Mouse (Mus musculus): ENCODE data around the gene Cox16. TPM values are rescaled to one million over a fixed set of nuclear protein-coding genes. Genes with fewer than 3 reads are reported as not detected.

The Cox16 gene
- polyA plus RNA-seq, 1 experiment = 71.7 TPM

DNA sequence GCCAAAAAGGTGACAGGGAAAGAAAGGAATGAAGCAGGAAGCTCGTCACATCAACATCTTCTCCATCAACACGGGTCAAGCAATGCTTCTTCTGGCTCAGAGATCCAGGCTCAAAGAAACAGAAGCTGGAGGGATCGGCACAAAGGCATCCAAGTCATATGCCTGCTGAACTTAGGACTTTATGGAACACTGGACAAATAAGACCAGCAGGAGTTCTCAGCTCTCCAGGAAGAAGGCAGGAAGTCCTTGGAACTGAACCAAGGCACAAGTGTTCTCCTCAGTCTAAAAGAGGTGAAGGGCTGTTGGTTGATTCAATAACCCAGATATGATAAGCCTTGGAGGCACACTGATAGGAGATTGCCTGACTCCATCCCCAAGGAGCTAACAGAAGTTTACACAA, 159.9 kb downstream of the Cox16 start:
- H3K4me3 ChIP-seq (ENCODE audit: insufficient read depth, low read length) = no peak overlapping the region
- TF ChIP-seq CTCF (IDR thresholded peaks at IDR 0.05; ENCODE audit: extremely low read depth, insufficient read depth, low read length) (no peak), POLR2A (IDR thresholded peaks at IDR 0.05; ENCODE audit: extremely low read depth, insufficient read depth, low read length) (no peak)
- no peak overlapping the region for H3K27ac ChIP-seq (ENCODE audit: insufficient read depth, low read length)
- H3K4me1 ChIP-seq (ENCODE audit: control insufficient read depth, insufficient read depth, low read length) = peaks cover 2% of the 10 kb centered on the region

DNA sequence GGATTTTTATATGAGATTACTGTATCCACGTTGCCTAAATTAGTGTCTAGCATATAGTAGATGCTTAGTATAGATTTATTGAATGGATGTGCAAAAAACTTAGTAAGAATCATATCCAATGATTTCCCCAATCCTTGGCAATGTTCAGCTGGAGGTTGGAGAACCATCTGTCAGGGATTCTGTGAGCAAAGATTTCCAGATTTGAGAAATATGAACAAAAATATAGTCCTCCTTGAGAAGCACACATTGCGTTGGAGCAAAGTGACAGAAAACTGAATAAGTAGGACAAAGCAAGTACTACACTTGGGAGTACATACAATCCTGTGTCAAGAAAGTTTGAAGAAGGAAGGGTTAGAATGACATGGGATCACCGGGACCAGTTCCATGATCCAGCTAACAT, 160.8 kb downstream of the Cox16 start:
- H3K27ac ChIP-seq (ENCODE audit: insufficient read depth, low read length) = no peak overlapping the region
- H3K4me3 ChIP-seq (ENCODE audit: insufficient read depth, low read length) = no peak overlapping the region
- H3K4me1 ChIP-seq (ENCODE audit: control insufficient read depth, insufficient read depth, low read length) = peaks cover 2% of the 10 kb centered on the region
- TF ChIP-seq CTCF (IDR thresholded peaks at IDR 0.05; ENCODE audit: extremely low read depth, insufficient read depth, low read length) = no peak
- TF ChIP-seq POLR2A (IDR thresholded peaks at IDR 0.05; ENCODE audit: extremely low read depth, insufficient read depth, low read length) = no peak

DNA sequence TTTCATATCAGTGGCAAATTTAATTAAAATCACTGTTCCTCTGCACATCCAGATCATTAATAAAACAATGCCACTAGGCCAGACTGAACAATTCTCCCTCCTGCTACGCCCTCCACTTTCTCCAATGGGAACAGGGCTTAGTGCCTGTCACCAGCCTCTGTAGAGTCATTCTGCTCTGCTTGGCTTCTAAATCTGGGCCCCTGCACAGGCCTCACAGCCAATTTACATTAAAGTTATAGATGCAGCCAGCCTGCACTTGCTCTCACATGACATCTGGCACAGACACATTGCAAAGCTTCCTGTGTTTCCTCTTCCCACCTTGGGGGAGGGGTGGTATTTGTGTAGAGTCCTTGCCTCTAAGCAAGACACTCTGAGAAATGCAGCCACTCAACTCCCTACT, 163.9 kb downstream of the Cox16 start:
- TF ChIP-seq POLR2A (IDR thresholded peaks at IDR 0.05; ENCODE audit: extremely low read depth, insufficient read depth, low read length) (no peak), CTCF (IDR thresholded peaks at IDR 0.05; ENCODE audit: extremely low read depth, insufficient read depth, low read length) (no peak)
- Histone ChIP-seq H3K4me3 (ENCODE audit: insufficient read depth, low read length) (no peak overlapping the region), H3K4me1 (ENCODE audit: control insufficient read depth, insufficient read depth, low read length) (peaks cover 2% of the 10 kb centered on the region), H3K27ac (ENCODE audit: insufficient read depth, low read length) (no peak overlapping the region)

DNA sequence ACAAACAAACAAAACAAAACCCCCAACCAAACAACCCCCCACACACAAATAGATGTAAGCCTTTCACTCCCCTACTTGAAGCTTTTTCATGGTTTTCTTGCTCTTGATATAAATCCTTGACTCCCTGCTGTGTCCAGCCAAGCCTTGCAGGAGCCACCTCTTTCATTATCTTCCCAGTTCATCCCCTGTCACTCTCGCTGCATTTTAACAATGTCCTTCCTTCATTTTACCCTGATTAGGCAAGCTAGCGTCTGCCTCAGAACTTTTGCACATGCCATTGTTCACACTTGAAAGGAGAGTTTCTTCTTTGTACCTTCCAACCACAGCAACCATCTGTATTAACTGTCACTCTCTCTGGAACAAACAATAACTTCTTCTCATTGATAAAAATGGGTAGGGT, 167.1 kb downstream of the Cox16 start:
- no peaks in the 10 kb centered on the region for H3K4me1 ChIP-seq (ENCODE audit: control insufficient read depth, insufficient read depth, low read length)
- TF ChIP-seq POLR2A (IDR thresholded peaks at IDR 0.05; ENCODE audit: extremely low read depth, insufficient read depth, low read length) (no peak), CTCF (IDR thresholded peaks at IDR 0.05; ENCODE audit: extremely low read depth, insufficient read depth, low read length) (no peak)
- no peak overlapping the region for H3K27ac ChIP-seq (ENCODE audit: insufficient read depth, low read length)
- H3K4me3 ChIP-seq (ENCODE audit: insufficient read depth, low read length) = no peak overlapping the region

DNA sequence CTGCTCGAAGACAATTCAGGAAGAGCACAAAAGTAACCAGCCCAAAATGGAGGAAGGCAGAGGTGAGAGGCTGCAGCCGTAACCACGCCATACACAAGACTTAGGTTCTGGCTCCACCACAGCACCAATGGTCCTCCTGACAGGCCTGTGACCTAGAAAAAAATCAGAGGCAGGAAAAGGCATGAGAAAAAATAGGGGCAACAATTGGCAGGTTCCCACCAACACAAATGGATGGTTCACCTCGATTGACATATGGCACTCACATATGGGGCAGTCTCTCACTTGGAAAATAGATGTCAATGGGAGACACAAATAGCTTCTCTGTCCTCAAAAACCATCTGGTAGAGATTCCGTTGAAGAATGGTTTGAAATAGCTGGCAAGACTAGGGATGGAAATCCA, 169.0 kb downstream of the Cox16 start:
- no peak overlapping the region for H3K27ac ChIP-seq (ENCODE audit: insufficient read depth, low read length)
- TF ChIP-seq POLR2A (IDR thresholded peaks at IDR 0.05; ENCODE audit: extremely low read depth, insufficient read depth, low read length) = no peak
- TF ChIP-seq CTCF (IDR thresholded peaks at IDR 0.05; ENCODE audit: extremely low read depth, insufficient read depth, low read length) = no peak
- no peak overlapping the region for H3K4me3 ChIP-seq (ENCODE audit: insufficient read depth, low read length)
- H3K4me1 ChIP-seq (ENCODE audit: control insufficient read depth, insufficient read depth, low read length) = no peaks in the 10 kb centered on the region

Other genes with a start within 250 kb of the Cox16 start
- 9.3 and 9.8 TPM in 2 replicates for gene Slc8a3, start 151.9 kb downstream of the Cox16 start, polyA plus RNA-seq (2012; rRNA removed)
- gene Gm4787, start 105.7 kb downstream of the Cox16 start, polyA plus RNA-seq (2012; rRNA removed) = 2.1 and 2.2 TPM in 2 replicates
- gene Adam4, start 63.2 kb downstream of the Cox16 start, polyA plus RNA-seq (2012; rRNA removed) = 1.3 and 1.5 TPM in 2 replicates
- 25.9 and 27.3 TPM in 2 replicates for gene Gm20498, start 47.8 kb upstream of the Cox16 start, polyA plus RNA-seq (2012; rRNA removed)
- gene Synj2bp, start 47.8 kb upstream of the Cox16 start, polyA plus RNA-seq (2012; rRNA removed) = 24.7 and 24.8 TPM in 2 replicates
- 0.30 and 0.38 TPM in 2 replicates for gene Adam21, start 83.3 kb upstream of the Cox16 start, polyA plus RNA-seq (2012; rRNA removed)
- 30.3 and 34.0 TPM in 2 replicates for gene Med6, start 109.9 kb upstream of the Cox16 start, polyA plus RNA-seq (2012; rRNA removed)
- gene Ttc9, start 146.1 kb upstream of the Cox16 start, polyA plus RNA-seq (2012; rRNA removed) = 30.2 and 32.4 TPM in 2 replicates